Mouse (Mus musculus): ENCODE measurements around the gene Dip2c. TPM values are rescaled to one million over a fixed set of nuclear protein-coding genes. Genes with fewer than 3 reads are reported as not detected.

Gene Dip2c
- polyA plus RNA-seq, 1 experiment from 2014 or later = 4.4 TPM

- no peaks in the 10 kb centered on the region for H3K27me3 ChIP-seq (ENCODE audit: control insufficient read depth, insufficient read depth, low read length)
- no peak overlapping the region for H3K4me2 ChIP-seq
- H3K9ac ChIP-seq (ENCODE audit: low read depth, low read length) = no peak overlapping the region
- WGBS (ENCODE audit: insufficient replicate concordance) = 83% methylated on average over 1 of the region's 1 CpGs
- no peaks in the 10 kb centered on the region for H3K36me3 ChIP-seq (ENCODE audit: control insufficient read depth, insufficient read depth, low read length)
- no peaks in the 10 kb centered on the region for H3K4me1 ChIP-seq (ENCODE audit: control insufficient read depth, insufficient read depth, low read length)
- ATAC-seq (replicated peaks; ENCODE audit: insufficient number of reproducible peaks, low FRiP score, low TSS enrichment) = no peak
- no peak overlapping the region for H3K27ac ChIP-seq (ENCODE audit: low read depth, low read length)
- H3K4me3 ChIP-seq (ENCODE audit: low read depth, low read length) = no peak overlapping the region
- H3K9me3 ChIP-seq (replicated peaks; ENCODE audit: control insufficient read depth, low read length) = no peaks in the 10 kb centered on the region
Measured at GRCm38 (mm10) chr13:9562099-9562498, 285.8 kb downstream of the Dip2c start.

- no peaks in the 10 kb centered on the region for H3K36me3 ChIP-seq (ENCODE audit: control insufficient read depth, insufficient read depth, low read length)
- H3K4me3 ChIP-seq (ENCODE audit: low read depth, low read length) = no peak overlapping the region
- WGBS (ENCODE audit: insufficient replicate concordance) = 8% methylated on average over 2 of the region's 2 CpGs
- no peaks in the 10 kb centered on the region for H3K9me3 ChIP-seq (replicated peaks; ENCODE audit: control insufficient read depth, low read length)
- no peak overlapping the region for H3K4me2 ChIP-seq
- H3K27me3 ChIP-seq (ENCODE audit: control insufficient read depth, insufficient read depth, low read length) = no peaks in the 10 kb centered on the region
- no peak overlapping the region for H3K9ac ChIP-seq (ENCODE audit: low read depth, low read length)
- ATAC-seq (replicated peaks; ENCODE audit: insufficient number of reproducible peaks, low FRiP score, low TSS enrichment) = no peak
- H3K4me1 ChIP-seq (ENCODE audit: control insufficient read depth, insufficient read depth, low read length) = no peaks in the 10 kb centered on the region
- H3K27ac ChIP-seq (ENCODE audit: low read depth, low read length) = no peak overlapping the region
Measured at GRCm38 (mm10) chr13:9562921-9563320, 286.6 kb downstream of the Dip2c start.

- no peak overlapping the region for H3K9ac ChIP-seq (ENCODE audit: low read depth, low read length)
- 74% methylated on average over 5 of the region's 5 CpGs for WGBS (ENCODE audit: insufficient replicate concordance)
Measured at GRCm38 (mm10) chr13:9568852-9569251, 292.5 kb downstream of the Dip2c start.

GRCm38 (mm10) chr13:9576686-9577085, 300.4 kb downstream of the Dip2c start:
- ATAC-seq (replicated peaks; ENCODE audit: insufficient number of reproducible peaks, low FRiP score, low TSS enrichment) = no peak
- Histone ChIP-seq H3K4me3 (ENCODE audit: low read depth, low read length) (no peak overlapping the region), H3K9me3 (replicated peaks; ENCODE audit: control insufficient read depth, low read length) (no peaks in the 10 kb centered on the region), H3K27me3 (ENCODE audit: control insufficient read depth, insufficient read depth, low read length) (no peaks in the 10 kb centered on the region), H3K4me2 (no peak overlapping the region), H3K36me3 (ENCODE audit: control insufficient read depth, insufficient read depth, low read length) (no peaks in the 10 kb centered on the region), H3K9ac (ENCODE audit: low read depth, low read length) (no peak overlapping the region), H3K4me1 (ENCODE audit: control insufficient read depth, insufficient read depth, low read length) (no peaks in the 10 kb centered on the region), H3K27ac (ENCODE audit: low read depth, low read length) (no peak overlapping the region)
- 83% methylated on average over 4 of the region's 4 CpGs for WGBS (ENCODE audit: insufficient replicate concordance)

More at GRCm38 (mm10) chr13:9568852-9569251, 292.5 kb downstream of the Dip2c start:
- Histone ChIP-seq H3K27ac (ENCODE audit: low read depth, low read length) (no peak overlapping the region), H3K36me3 (ENCODE audit: control insufficient read depth, insufficient read depth, low read length) (no peaks in the 10 kb centered on the region), H3K9me3 (replicated peaks; ENCODE audit: control insufficient read depth, low read length) (no peaks in the 10 kb centered on the region), H3K4me3 (ENCODE audit: low read depth, low read length) (no peak overlapping the region), H3K27me3 (ENCODE audit: control insufficient read depth, insufficient read depth, low read length) (no peaks in the 10 kb centered on the region), H3K4me2 (no peak overlapping the region), H3K4me1 (ENCODE audit: control insufficient read depth, insufficient read depth, low read length) (no peaks in the 10 kb centered on the region)
- no peak for ATAC-seq (replicated peaks; ENCODE audit: insufficient number of reproducible peaks, low FRiP score, low TSS enrichment)

GRCm38 (mm10) chr13:9578456-9578855, 302.1 kb downstream of the Dip2c start:
- Histone ChIP-seq H3K4me1 (ENCODE audit: control insufficient read depth, insufficient read depth, low read length) (no peaks in the 10 kb centered on the region), H3K27me3 (ENCODE audit: control insufficient read depth, insufficient read depth, low read length) (no peaks in the 10 kb centered on the region), H3K4me3 (ENCODE audit: low read depth, low read length) (no peak overlapping the region), H3K9me3 (replicated peaks; ENCODE audit: control insufficient read depth, low read length) (no peaks in the 10 kb centered on the region), H3K4me2 (no peak overlapping the region), H3K36me3 (ENCODE audit: control insufficient read depth, insufficient read depth, low read length) (no peaks in the 10 kb centered on the region), H3K9ac (ENCODE audit: low read depth, low read length) (no peak overlapping the region), H3K27ac (ENCODE audit: low read depth, low read length) (no peak overlapping the region)
- WGBS (ENCODE audit: insufficient replicate concordance) = 75% methylated on average over 4 of the region's 4 CpGs
- ATAC-seq (replicated peaks; ENCODE audit: insufficient number of reproducible peaks, low FRiP score, low TSS enrichment) = no peak

- no peak overlapping the region for H3K4me2 ChIP-seq
- H3K4me3 ChIP-seq (ENCODE audit: low read depth, low read length) = no peak overlapping the region
- no peaks in the 10 kb centered on the region for H3K4me1 ChIP-seq (ENCODE audit: control insufficient read depth, insufficient read depth, low read length)
- no peaks in the 10 kb centered on the region for H3K36me3 ChIP-seq (ENCODE audit: control insufficient read depth, insufficient read depth, low read length)
- no peaks in the 10 kb centered on the region for H3K9me3 ChIP-seq (replicated peaks; ENCODE audit: control insufficient read depth, low read length)
- H3K27me3 ChIP-seq (ENCODE audit: control insufficient read depth, insufficient read depth, low read length) = no peaks in the 10 kb centered on the region
- no peak overlapping the region for H3K9ac ChIP-seq (ENCODE audit: low read depth, low read length)
- no peak overlapping the region for H3K27ac ChIP-seq (ENCODE audit: low read depth, low read length)
- ATAC-seq (replicated peaks; ENCODE audit: insufficient number of reproducible peaks, low FRiP score, low TSS enrichment) = no peak
Measured at GRCm38 (mm10) chr13:9581821-9582220, 305.5 kb downstream of the Dip2c start.

GRCm38 (mm10) chr13:9583579-9583978, 307.3 kb downstream of the Dip2c start:
- ATAC-seq (replicated peaks; ENCODE audit: insufficient number of reproducible peaks, low FRiP score, low TSS enrichment) = no peak
- Histone ChIP-seq H3K4me1 (ENCODE audit: control insufficient read depth, insufficient read depth, low read length) (no peaks in the 10 kb centered on the region), H3K9me3 (replicated peaks; ENCODE audit: control insufficient read depth, low read length) (no peaks in the 10 kb centered on the region), H3K4me2 (no peak overlapping the region), H3K9ac (ENCODE audit: low read depth, low read length) (no peak overlapping the region), H3K27ac (ENCODE audit: low read depth, low read length) (no peak overlapping the region), H3K4me3 (ENCODE audit: low read depth, low read length) (no peak overlapping the region), H3K27me3 (ENCODE audit: control insufficient read depth, insufficient read depth, low read length) (no peaks in the 10 kb centered on the region), H3K36me3 (ENCODE audit: control insufficient read depth, insufficient read depth, low read length) (no peaks in the 10 kb centered on the region)

GRCm38 (mm10) chr13:9599334-9600096, 323.2 kb downstream of the Dip2c start:
- H3K9ac ChIP-seq (ENCODE audit: low read depth, low read length) = no peak overlapping the region
- no peaks in the 10 kb centered on the region for H3K36me3 ChIP-seq (ENCODE audit: control insufficient read depth, insufficient read depth, low read length)
- 73% methylated on average over 6 of the region's 6 CpGs for WGBS (ENCODE audit: insufficient replicate concordance)

GRCm38 (mm10) chr13:9601350-9601749, 325.0 kb downstream of the Dip2c start:
- no peak for ATAC-seq (replicated peaks; ENCODE audit: insufficient number of reproducible peaks, low FRiP score, low TSS enrichment)
- no peaks in the 10 kb centered on the region for H3K4me1 ChIP-seq (ENCODE audit: control insufficient read depth, insufficient read depth, low read length)
- H3K9me3 ChIP-seq (replicated peaks; ENCODE audit: control insufficient read depth, low read length) = no peaks in the 10 kb centered on the region
- H3K4me2 ChIP-seq = no peak overlapping the region
- 79% methylated on average over 3 of the region's 3 CpGs for WGBS (ENCODE audit: insufficient replicate concordance)
- H3K4me3 ChIP-seq (ENCODE audit: low read depth, low read length) = no peak overlapping the region
- no peaks in the 10 kb centered on the region for H3K36me3 ChIP-seq (ENCODE audit: control insufficient read depth, insufficient read depth, low read length)
- no peak overlapping the region for H3K27ac ChIP-seq (ENCODE audit: low read depth, low read length)
- H3K27me3 ChIP-seq (ENCODE audit: control insufficient read depth, insufficient read depth, low read length) = no peaks in the 10 kb centered on the region
- H3K9ac ChIP-seq (ENCODE audit: low read depth, low read length) = no peak overlapping the region

More at GRCm38 (mm10) chr13:9599334-9600096, 323.2 kb downstream of the Dip2c start:
- H3K4me3 ChIP-seq (ENCODE audit: low read depth, low read length) = no peak overlapping the region
- no peak overlapping the region for H3K27ac ChIP-seq (ENCODE audit: low read depth, low read length)
- no peak for ATAC-seq (replicated peaks; ENCODE audit: insufficient number of reproducible peaks, low FRiP score, low TSS enrichment)
- H3K4me1 ChIP-seq (ENCODE audit: control insufficient read depth, insufficient read depth, low read length) = no peaks in the 10 kb centered on the region
- H3K4me2 ChIP-seq = no peak overlapping the region
- H3K9me3 ChIP-seq (replicated peaks; ENCODE audit: control insufficient read depth, low read length) = no peaks in the 10 kb centered on the region
- H3K27me3 ChIP-seq (ENCODE audit: control insufficient read depth, insufficient read depth, low read length) = no peaks in the 10 kb centered on the region

Measured in heart, embryonic 11.5 days (tissue).